Mouse (Mus musculus) embryo, embryonic 10.5 days (tissue): ENCODE results near the gene Syt3.

ENCODE experiments used
- DNase-seq: peaks from one replicate; pipeline ENCODE4 v3.0.0-alpha.2; 2015; ENCODE audit warnings: low spot score

Syt3 gene

DNA sequence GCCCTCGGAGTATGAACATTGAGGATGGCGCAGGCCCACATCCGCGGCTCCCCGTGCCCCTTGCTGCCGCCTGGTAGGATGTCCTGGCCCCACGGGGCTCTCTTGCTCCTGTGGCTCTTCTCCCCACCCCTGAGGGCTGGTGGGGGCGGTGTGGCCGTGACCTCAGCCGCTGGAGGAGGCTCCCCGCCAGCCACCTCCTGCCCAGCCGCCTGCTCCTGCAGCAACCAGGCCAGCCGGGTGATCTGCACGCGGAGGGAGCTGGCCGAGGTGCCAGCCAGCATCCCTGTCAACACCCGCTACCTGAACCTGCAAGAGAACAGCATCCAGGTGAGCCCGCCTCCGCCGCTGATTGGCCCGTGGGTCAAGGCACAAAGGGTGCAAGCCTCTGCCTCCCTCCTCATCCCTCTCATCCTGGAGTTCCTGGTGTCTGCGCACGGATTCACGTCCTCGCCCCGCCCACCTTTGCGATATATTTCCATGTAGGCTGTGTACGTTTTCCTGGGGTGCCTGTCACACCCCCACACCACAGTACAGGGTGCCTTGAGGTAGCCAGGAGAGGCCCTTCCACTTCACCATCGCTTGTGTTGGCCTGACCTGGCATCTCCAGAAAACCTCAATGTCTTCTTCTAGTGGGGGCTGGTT, 61.1 kb downstream of the Syt3 start:
- DNase-seq: no peak

DNA sequence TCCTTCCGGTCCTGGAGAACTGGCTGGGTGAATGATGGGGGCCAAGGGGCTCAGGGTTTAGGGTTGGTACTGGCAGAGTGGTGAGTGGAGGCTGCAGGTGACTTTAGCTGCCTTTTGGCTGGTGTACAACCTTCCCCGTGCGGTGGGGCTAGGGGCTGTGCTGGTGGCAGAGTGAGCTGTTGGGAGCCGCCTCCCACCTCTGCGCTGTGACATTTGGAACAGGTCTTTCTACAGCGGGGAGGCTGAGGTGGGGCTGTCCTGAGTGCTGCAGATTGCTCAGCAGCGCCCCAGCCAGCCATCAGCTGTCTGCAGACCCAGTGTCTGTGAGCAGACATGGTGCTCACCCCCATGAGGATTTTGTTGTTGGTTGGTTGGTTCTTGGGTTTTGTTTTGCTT, 61.6 kb downstream of the Syt3 start:
- DNase-seq: no peak

DNA sequence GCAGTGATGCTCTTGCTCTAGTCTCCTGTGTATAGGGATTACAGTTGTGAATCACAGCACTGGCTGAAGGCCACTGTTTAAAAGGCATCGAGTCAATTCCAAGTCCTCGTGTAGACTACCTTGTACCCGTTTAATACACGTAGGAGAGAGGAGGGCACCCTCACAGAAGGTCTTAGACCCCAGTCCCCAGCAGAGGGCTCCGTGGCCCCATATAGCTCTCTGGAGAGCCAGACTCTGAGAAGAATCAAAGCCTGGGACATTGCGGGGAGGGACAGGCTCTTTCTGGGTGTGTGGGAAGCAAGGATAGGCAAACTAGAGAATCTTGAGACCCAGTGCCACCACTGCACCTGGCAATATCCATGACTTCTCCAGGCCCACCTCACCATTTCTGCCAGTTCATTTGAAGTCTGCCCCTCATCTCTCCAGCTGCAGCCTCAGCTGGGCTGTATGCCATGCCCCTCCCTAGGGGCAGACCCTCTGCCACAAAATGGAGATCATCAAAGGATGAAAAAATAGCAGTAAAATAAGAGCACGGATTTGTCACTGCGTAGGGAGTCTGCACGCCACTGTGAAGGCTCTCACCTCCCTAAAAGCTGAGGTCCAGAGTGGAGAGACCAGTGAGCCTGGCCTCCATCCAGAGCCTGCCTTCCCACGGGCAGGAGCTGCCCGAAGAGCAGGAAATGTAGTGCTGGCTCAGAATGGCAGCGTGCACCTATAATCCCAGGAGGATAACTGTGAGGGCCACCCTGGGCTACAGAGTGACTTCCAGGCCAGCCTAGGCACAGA, 62.4 kb downstream of the Syt3 start:
- DNase-seq: no peak
